Mouse (Mus musculus) bone marrow, adult 2 months (tissue): ENCODE data around the gene Sema4a. TPM values are rescaled to one million over a fixed set of nuclear protein-coding genes. Genes with fewer than 3 reads are reported as not detected.

Experiments
- H3K27ac ChIP-seq: fragments of 200-500 bp; 2 replicates; pipeline ENCODE4 v1.5.1; 2012; ENCODE audit warnings: low read depth, mild to moderate bottlenecking, control low read depth, inconsistent platforms, low read length; ENCODE audit not compliant: control insufficient read depth, poor library complexity, insufficient read depth
- H3K4me1 ChIP-seq: fragments of 200-500 bp; 2 replicates; pipeline ENCODE4 v1.6.1; 2011; ENCODE audit warnings: low read length; ENCODE audit not compliant: control insufficient read depth, insufficient read depth
- H3K4me3 ChIP-seq: fragments of 200-500 bp; replicated peaks from 2 replicates; pipeline ENCODE3; 2011; ENCODE audit warnings: mild to moderate bottlenecking, low read depth, low read length, control low read depth; ENCODE audit not compliant: control insufficient read depth
- CTCF ChIP-seq: fragments of 200-500 bp; IDR thresholded peaks from 2 replicates; pipeline ENCODE4 v1.5.1; 2011; ENCODE audit warnings: low read length, control low read depth; ENCODE audit not compliant: control insufficient read depth, insufficient read depth
- POLR2A ChIP-seq: fragments of 200-500 bp; IDR thresholded peaks from 2 replicates; pipeline ENCODE4 v1.6.1; 2011; ENCODE audit warnings: low read depth, mild to moderate bottlenecking, control low read depth, low read length, borderline replicate concordance; ENCODE audit not compliant: control insufficient read depth
- WGBS: fragments of 180-500 bp; shearing (Covaris S2); methylation state at CpG from one replicate; pipeline ENCODE4 v1.1.7; 2018; 5-methylcytosine and 5-hydroxymethylcytosine counted together
- polyA plus RNA-seq: library from polyadenylated mRNA; stranded (reverse); fragments of >200 nt; gene quantifications from 2 replicates; pipeline ENCODE4 v1.2.4, GENCODE M21; 2011; ENCODE audit warnings: low replicate concordance; ENCODE audit not compliant: missing spikeins, insufficient read depth, insufficient read length

The Sema4a gene
- polyA plus RNA-seq, 1 experiment, result 131 TPM

DNA sequence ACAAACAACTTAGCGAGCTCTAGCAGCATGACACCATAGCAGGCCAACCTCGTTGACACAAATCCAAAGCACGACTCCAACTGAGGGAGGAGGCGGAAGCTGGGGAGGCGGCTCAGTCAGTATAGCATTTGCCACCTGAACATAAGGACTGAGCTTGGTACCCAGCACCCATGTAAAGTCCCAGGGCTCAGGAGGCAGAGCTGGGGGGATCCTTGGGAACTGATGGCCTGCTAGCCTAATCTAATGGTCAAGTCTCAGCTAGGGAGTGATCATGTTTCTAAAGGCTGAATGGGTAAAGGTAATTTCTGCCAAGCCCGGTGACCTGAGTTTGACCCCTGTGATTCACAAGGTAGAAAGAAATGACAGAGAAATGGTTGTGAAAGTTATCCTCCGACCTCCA is 53.5 kb downstream of the Sema4a start:
- Histone ChIP-seq H3K4me3 (no peak overlapping the region), H3K27ac (no peak overlapping the region), H3K4me1 (peaks cover 2% of the 10 kb centered on the region; the same call in 1 of the 2 replicates)
- TF ChIP-seq CTCF (no peak), POLR2A (no peak)
- WGBS, result 70% methylated on average over 7 of the region's 7 CpGs

DNA sequence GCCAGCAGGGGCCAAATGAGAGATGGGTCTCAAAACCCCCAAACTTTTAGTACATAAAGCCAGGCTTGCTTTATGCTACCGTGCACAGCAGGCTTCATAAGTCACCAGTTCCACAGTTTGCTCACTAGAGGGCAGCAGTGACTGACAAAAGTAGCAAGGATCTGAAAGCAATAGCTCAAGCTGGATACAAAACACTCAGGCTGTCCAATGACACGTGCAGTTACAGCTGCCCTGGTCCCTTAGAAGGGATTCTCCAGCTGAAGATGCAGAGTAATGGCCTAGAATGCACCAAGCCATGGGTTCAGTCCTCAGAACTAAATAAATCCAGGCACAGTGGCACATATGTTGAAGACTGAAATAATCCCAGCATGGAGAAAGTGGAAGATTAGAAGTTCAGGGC is 53.9 kb downstream of the Sema4a start:
- Histone ChIP-seq H3K27ac (no peak overlapping the region), H3K4me1 (peaks cover 2% of the 10 kb centered on the region; the same call in 1 of the 2 replicates), H3K4me3 (no peak overlapping the region)
- WGBS, result 2% methylated on average over 2 of the region's 2 CpGs
- TF ChIP-seq POLR2A, result no peak
- peak; percentile 72 for TF ChIP-seq CTCF

DNA sequence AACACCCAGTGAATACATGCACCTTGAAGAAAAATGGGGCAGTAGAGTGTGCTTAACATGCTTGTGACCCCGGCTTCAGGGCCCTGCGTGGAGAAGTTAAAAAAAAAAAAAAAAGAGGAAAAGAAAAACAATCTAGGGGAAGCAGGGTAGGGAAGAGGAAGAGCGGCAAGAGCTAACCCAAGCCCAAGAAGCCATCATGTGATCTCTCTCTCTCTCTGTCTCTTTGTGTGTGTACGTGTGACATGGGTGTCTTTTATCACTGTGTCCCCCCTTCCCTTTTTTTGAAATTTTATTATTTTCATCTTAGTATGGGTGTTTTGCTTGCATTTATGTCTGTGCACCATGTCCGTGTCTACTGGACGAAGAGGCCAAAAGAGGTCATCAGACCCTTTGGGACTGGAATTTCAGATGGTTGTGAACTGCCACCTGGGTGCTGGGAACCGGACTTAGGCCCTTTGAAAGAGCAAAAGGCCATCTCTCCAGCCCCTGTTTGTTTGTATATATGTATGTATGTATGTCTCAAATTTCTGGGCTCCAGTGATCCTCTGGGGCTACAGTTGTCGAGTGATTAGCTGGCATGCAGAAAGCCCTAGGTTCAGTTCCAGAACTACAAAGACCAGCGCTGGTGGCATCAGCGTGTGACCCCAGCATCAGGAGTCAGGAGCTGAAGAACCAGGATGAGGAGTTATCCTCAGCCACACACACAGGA is 57.3 kb downstream of the Sema4a start:
- no peak overlapping the region for H3K4me3 ChIP-seq
- 76% methylated on average over 10 of the region's 10 CpGs for WGBS
- TF ChIP-seq POLR2A, result no peak
- TF ChIP-seq CTCF, result no peak
- H3K4me1 ChIP-seq, result no peaks in the 10 kb centered on the region; the same call in 1 of the 2 replicates
- no peak overlapping the region for H3K27ac ChIP-seq

DNA sequence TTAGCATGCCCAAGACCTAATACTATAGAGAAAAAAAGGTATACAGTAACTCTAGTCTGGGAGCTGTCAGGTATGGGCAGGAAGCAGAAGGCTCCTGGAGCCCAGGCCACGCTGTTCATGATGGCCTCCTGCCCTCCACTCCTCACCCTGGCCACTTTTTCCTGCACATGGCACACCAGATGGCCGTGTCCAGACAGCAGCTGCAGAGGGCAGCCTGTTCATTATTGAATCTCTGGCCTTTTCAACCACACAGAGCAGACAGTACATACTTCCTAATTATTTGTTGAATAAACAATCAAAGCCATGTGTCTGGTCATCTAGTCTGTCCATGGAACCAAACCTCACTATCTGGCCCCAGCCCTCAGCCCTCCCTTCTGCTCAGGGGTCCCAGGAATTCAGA is 62.3 kb downstream of the Sema4a start:
- TF ChIP-seq CTCF (no peak), POLR2A (no peak)

DNA sequence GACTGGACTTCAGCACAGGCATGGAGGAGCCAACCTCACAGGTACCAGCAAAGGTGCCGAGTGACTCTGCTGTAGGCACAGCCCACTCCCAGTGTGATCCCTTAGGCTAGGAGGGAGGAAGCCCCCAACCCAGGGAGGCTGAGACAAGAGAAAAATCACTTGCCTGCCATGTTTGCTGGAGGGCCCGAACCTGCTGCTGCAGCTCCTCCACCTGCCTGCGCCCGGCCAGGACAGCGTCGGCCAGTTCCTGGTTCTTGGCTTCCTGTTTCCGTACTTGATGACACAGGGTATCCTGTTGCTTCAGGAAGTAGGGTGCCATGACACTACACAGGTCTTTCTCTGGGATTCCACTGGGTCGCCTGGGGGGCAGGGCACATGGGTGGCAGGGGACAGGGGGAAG is 65.2 kb downstream of the Sema4a start:
- H3K27ac ChIP-seq, result peak overlapping the region; percentile 52
- WGBS, result 61% methylated on average over 8 of the region's 8 CpGs
- peak overlapping the region; percentile 38 for H3K4me3 ChIP-seq
- peaks cover 1% of the 10 kb centered on the region; the same call in 1 of the 2 replicates for H3K4me1 ChIP-seq
- no peak for TF ChIP-seq CTCF
- TF ChIP-seq POLR2A, result peak; percentile 29; the same call in 1 of the 2 replicates

More for the DNA sequence above, 62.3 kb downstream of the Sema4a start:
- H3K4me3 ChIP-seq, result no peak overlapping the region
- 90% methylated on average over 2 of the region's 2 CpGs for WGBS
- no peak overlapping the region for H3K27ac ChIP-seq
- H3K4me1 ChIP-seq, result peaks cover 1% of the 10 kb centered on the region; the same call in 1 of the 2 replicates

DNA sequence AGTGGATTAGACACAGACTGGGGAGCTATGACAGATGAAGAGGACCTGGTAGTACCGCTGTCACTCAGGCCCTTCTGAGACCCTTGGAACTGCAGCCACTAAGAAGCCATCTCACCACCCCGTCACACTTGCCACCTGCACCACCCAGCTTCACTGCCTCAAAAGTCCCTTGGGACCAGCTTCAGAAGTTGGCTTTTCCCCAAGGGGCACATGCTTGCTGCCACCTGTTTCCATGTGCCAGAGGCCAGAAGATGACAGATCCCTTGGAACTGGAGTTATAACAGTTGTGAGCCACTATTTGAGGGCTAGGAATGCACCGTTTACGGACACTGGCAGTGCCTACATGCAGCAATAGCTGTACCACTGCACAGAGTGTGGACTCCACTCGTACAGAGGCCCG is 65.7 kb downstream of the Sema4a start:
- WGBS, result 77% methylated on average over 6 of the region's 6 CpGs
- no peak for TF ChIP-seq CTCF
- no peak for TF ChIP-seq POLR2A
- Histone ChIP-seq H3K27ac (peak overlapping the region; percentile 52), H3K4me3 (peak overlapping the region; percentile 38), H3K4me1 (peaks cover 1% of the 10 kb centered on the region; the same call in 1 of the 2 replicates)

DNA sequence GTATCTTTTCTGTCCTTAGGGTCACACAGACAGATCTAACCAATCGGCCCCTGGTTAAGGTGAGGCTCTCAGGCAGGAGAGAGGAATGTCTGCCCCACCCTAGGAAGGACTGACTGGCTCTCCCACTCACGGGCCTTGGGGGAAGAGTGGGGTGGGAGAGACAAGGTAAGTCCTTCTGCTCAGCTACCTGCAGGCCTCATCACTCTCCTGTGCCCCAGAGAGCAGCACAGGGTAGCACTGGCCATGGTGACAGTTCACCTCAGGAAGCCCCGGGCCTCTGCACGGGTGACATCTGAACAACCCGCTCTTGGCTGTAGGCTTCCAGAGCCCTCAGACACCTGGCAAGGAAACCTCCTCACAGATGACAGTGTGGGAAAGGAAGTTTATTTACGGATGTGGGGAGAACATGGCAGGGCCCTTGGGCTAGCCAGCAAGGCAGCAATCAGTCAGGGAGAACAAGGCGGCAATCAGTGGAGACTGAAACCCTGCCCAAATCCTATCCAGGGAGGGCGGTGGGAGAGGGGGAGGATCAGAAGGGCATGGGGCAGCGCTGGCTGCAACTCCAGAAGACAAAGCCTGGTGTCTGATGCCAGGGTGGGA is 67.1 kb downstream of the Sema4a start:
- no peak for TF ChIP-seq CTCF
- TF ChIP-seq POLR2A, result no peak
- WGBS, result 78% methylated on average over 9 of the region's 9 CpGs
- no peak overlapping the region for H3K27ac ChIP-seq
- peaks cover 1% of the 10 kb centered on the region; the same call in 1 of the 2 replicates for H3K4me1 ChIP-seq
- H3K4me3 ChIP-seq, result no peak overlapping the region

Other genes starting within 250 kb of the Sema4a start
- gene Rhbg, start 206.5 kb downstream of the Sema4a start, polyA plus RNA-seq, result not detected in 2 replicates
- not detected in 2 replicates for gene Gm38392, start 174.0 kb downstream of the Sema4a start, polyA plus RNA-seq
- gene Tsacc, start 164.2 kb downstream of the Sema4a start, polyA plus RNA-seq, result 2.1 and 16.1 TPM in 2 replicates
- 63.5 and 81.0 TPM in 2 replicates for gene Cct3, start 164.1 kb downstream of the Sema4a start, polyA plus RNA-seq
- 18.0 and 79.0 TPM in 2 replicates for gene Glmp, start 136.2 kb downstream of the Sema4a start, polyA plus RNA-seq
- gene Tmem79, start 125.0 kb downstream of the Sema4a start, polyA plus RNA-seq, result 1.8 and 3.1 TPM in 2 replicates
- gene Smg5, start 124.9 kb downstream of the Sema4a start, polyA plus RNA-seq, result 37.2 and 65.6 TPM in 2 replicates
- gene Paqr6, start 96.6 kb downstream of the Sema4a start, polyA plus RNA-seq, result 3.6 TPM in 1 of 2 replicates, not detected in the other
- 2.0 TPM in 1 of 2 replicates, not detected in the other for gene Bglap3, start 88.4 kb downstream of the Sema4a start, polyA plus RNA-seq
- gene Bglap2, start 82.5 kb downstream of the Sema4a start, polyA plus RNA-seq, result 13.5 and 129 TPM in 2 replicates
- 56.2 and 336 TPM in 2 replicates for gene Bglap, start 76.7 kb downstream of the Sema4a start, polyA plus RNA-seq
- 60.1 and 67.5 TPM in 2 replicates for gene Pmf1, start 50.9 kb downstream of the Sema4a start, polyA plus RNA-seq
- 15.7 and 17.4 TPM in 2 replicates for gene Slc25a44, start 36.0 kb downstream of the Sema4a start, polyA plus RNA-seq
- 58.9 and 69.6 TPM in 2 replicates for gene Lmna, start 48.8 kb upstream of the Sema4a start, polyA plus RNA-seq
- 0.77 and 2.2 TPM in 2 replicates for gene Mex3a, start 71.2 kb upstream of the Sema4a start, polyA plus RNA-seq
- 1.4 TPM in 1 of 2 replicates, not detected in the other for gene Rab25, start 87.1 kb upstream of the Sema4a start, polyA plus RNA-seq
- 82.9 and 126 TPM in 2 replicates for gene Lamtor2, start 91.9 kb upstream of the Sema4a start, polyA plus RNA-seq
- 20.9 and 25.2 TPM in 2 replicates for gene Ubqln4, start 92.6 kb upstream of the Sema4a start, polyA plus RNA-seq
- gene Ssr2, start 114.7 kb upstream of the Sema4a start, polyA plus RNA-seq, result 46.1 and 84.8 TPM in 2 replicates
- gene Arhgef2, start 144.8 kb upstream of the Sema4a start, polyA plus RNA-seq, result 39.3 and 96.1 TPM in 2 replicates
- gene Rxfp4, start 192.0 kb upstream of the Sema4a start, polyA plus RNA-seq, result not detected in 2 replicates
- gene Khdc4, start 224.6 kb upstream of the Sema4a start, polyA plus RNA-seq, result 23.2 and 37.6 TPM in 2 replicates